Mouse (Mus musculus) B cell, adult (primary cell): ENCODE measurements around the gene Tmem14c. TPM values are rescaled to one million over a fixed set of nuclear protein-coding genes. Genes with fewer than 3 reads are reported as not detected.

Source experiments
- total RNA-seq: library from RNA; stranded (reverse); gene quantifications from 4 replicates; pipeline ENCODE4 v1.2.4, GENCODE M21; 2023; ENCODE audit not compliant: inconsistent age

Gene Tmem14c
- 35.1 to 38.8 TPM (median 37.3 TPM) in 4 replicates for total RNA-seq

GRCm38 (mm10) chr13:41015829-41016634 is at the start of gene Tmem14c:
TSS of gene Tmem14c (plus strand) at chr13:41016292.

GRCm38 (mm10) chr13:41000926-41001639 is 15.0 kb upstream of the Tmem14c start, which contains the start of gene Pak1ip1:
TSS of gene Pak1ip1 (plus strand) at chr13:41001023.

Other genes starting within 250 kb of the Tmem14c start
- 0.26 to 0.27 TPM in 2 of 4 replicates, not detected in the others for gene Gcnt2, start 156.5 kb upstream of the Tmem14c start, total RNA-seq
- gene Pak1ip1, start 15.3 kb upstream of the Tmem14c start, total RNA-seq = 61.9 to 68.0 TPM (median 67.0 TPM) in 4 replicates
- not detected in 4 replicates for gene Mak, start 63.4 kb downstream of the Tmem14c start, total RNA-seq
- 0.18 to 0.36 TPM in 2 of 4 replicates, not detected in the others for gene Gcm2, start 94.7 kb downstream of the Tmem14c start, total RNA-seq
- not detected in 4 replicates for gene Sycp2l, start 98.0 kb downstream of the Tmem14c start, total RNA-seq
- not detected in 4 replicates for gene Elovl2, start 204.1 kb downstream of the Tmem14c start, total RNA-seq
- gene Smim13, start 233.6 kb downstream of the Tmem14c start, total RNA-seq = 3.8 to 4.9 TPM (median 4.6 TPM) in 4 replicates